ENCODE assay signal across 14 mouse cellular contexts in the genomic region with DNA sequence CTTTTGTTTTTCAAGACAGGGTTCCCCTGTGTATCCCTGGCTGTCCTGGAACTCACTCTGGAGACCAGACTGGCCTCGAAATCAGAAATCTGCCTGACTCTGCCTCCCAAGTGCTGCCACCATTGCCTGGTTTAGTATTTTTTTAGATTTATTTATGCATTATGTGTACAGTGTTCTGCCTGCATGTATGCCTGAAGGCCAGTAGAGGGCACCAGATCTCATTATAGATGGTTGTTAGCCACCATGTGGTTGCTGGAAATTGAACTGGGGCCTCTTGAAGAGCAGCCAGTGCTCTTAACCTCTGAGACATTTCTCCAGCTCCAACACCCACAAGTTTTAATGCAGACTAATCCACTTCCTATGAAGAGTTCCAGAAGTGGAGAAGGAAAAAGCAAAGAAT. TPM values are rescaled to one million over a fixed set of nuclear protein-coding genes. Genes with fewer than 3 reads are reported as not detected.
DNase-seq lines count a peak whose midpoint lies in the region; ATAC-seq and TF ChIP-seq lines count a peak whose summit lies in the region.
"Had no signal": no experiment of that assay in that cellular context is flagged by ENCODE, and none has a peak within 500 bp of the region (broad histone marks: within the 10 kb centered on the region; RNA-seq: fewer than 3 reads in every experiment).

No protein-coding gene starts in this region.

- peak; percentile 61 for DNase-seq in CD4-positive, CD25-positive, alpha-beta regulatory T cell, adult 2 months (ENCODE audit: low read depth, low spot score)
- DNase-seq in layer of hippocampus, adult 2 months (ENCODE audit: low spot score in 2 of 2), result no peak
- no peak for DNase-seq in layer of hippocampus, postnatal 14 days (ENCODE audit: low spot score in 2 of 2)
- DNase-seq in B cell, adult 2 months, result peak; percentile 26 to 29
- DNase-seq in T-cell, adult 2 months (ENCODE audit: low spot score), result peak; percentile 15
- no peak for DNase-seq in lung, adult 2 months
- DNase-seq: cerebellum, adult 2 months; heart, adult 11 months; heart, postnatal 14 days; kidney, postnatal 4 days had no signal

- peak; percentile 63 for TF ChIP-seq CTCF in layer of hippocampus, adult 2 months (conservative IDR thresholded peaks at IDR 0.05)
- no peak for TF ChIP-seq CTCF in lung, adult 2 months (IDR thresholded peaks at IDR 0.05; ENCODE audit: insufficient read depth, low read length)

- no peak overlapping the region for H3K27ac ChIP-seq in layer of hippocampus, adult 2 months
- no peak overlapping the region for H3K27ac ChIP-seq in heart, embryonic 12.5 days (ENCODE audit: poor library complexity, severe bottlenecking)
- H3K27ac ChIP-seq: embryonic facial prominence, embryonic 10.5 days; limb, embryonic 15.5 days had no signal

- H3K9ac ChIP-seq in heart, embryonic 12.5 days, result no peak overlapping the region
- H3K9ac ChIP-seq: limb, embryonic 15.5 days had no signal

- no peak overlapping the region for H3K4me2 ChIP-seq in heart, embryonic 12.5 days
- H3K4me2 ChIP-seq: limb, embryonic 15.5 days had no signal

- H3K36me3 ChIP-seq in heart, embryonic 12.5 days, result no peaks in the 10 kb centered on the region
- H3K36me3 ChIP-seq: embryonic facial prominence, embryonic 10.5 days had no signal

- WGBS in heart, embryonic 12.5 days, result 82% methylated on average over 1 of the region's 1 CpGs
- WGBS in lung, adult 2 months, result 97% methylated on average over 1 of the region's 1 CpGs

- H3K4me1 ChIP-seq in heart, embryonic 12.5 days (replicated peaks), result peaks cover 14% of the 10 kb centered on the region
- H3K4me1 ChIP-seq in lung, adult 2 months (ENCODE audit: control insufficient read depth, insufficient read depth, low read length), result peaks cover 2% of the 10 kb centered on the region; the same call in 1 of the 2 replicates

- no peak for TF ChIP-seq POLR2A in lung, adult 2 months (IDR thresholded peaks at IDR 0.05; ENCODE audit: borderline replicate concordance, extremely low read depth, low read depth, low read length)

- H3K27me3 ChIP-seq in heart, embryonic 12.5 days (replicated peaks), result 0 out of 2 replicates have a peak, but pooled peaks cover 4% of the 10 kb centered on the region
- H3K27me3 ChIP-seq: limb, embryonic 15.5 days had no signal

- H3K9me3 ChIP-seq in heart, embryonic 12.5 days (replicated peaks), result no peaks in the 10 kb centered on the region
- H3K9me3 ChIP-seq: embryonic facial prominence, embryonic 10.5 days; limb, embryonic 15.5 days had no signal

- H3K4me3 ChIP-seq in layer of hippocampus, adult 2 months, result no peak overlapping the region
- H3K4me3 ChIP-seq in heart, embryonic 12.5 days, result no peak overlapping the region
- no peak overlapping the region for H3K4me3 ChIP-seq in lung, adult 2 months (replicated peaks; ENCODE audit: extremely low read depth, low read depth, low read length)
- H3K4me3 ChIP-seq: embryonic facial prominence, embryonic 10.5 days; limb, embryonic 15.5 days had no signal

- ATAC-seq in CD4-positive, CD25-positive, alpha-beta regulatory T cell, adult 4 months, result no peak
- ATAC-seq in heart, embryonic 12.5 days (ENCODE audit: insufficient number of reproducible peaks, low FRiP score), result no peak

RNA-seq across cellular contexts. Expression of gene Clpb, which starts 1.4 kb away (rescaled TPM):
- polyA plus RNA-seq in CD4-positive, CD25-positive, alpha-beta regulatory T cell, adult 4 months (2017; shearing (Covaris generic)), result 10 to 100 TPM in 1 of 2 experiments, 1 to 10 TPM in 1; 9.9 to 14.9 TPM
- 10 to 100 TPM; 53.5 to 55.0 TPM for total RNA-seq in layer of hippocampus, adult 2 months (2021)
- total RNA-seq in layer of hippocampus, postnatal 14 days (2021), result 10 to 100 TPM; 43.7 to 46.5 TPM
- polyA plus RNA-seq in heart, embryonic 12.5 days (2016; fragmentation: Nextera tagmentation; extraction: Ambion mirVana), result 44.8 and 47.8 TPM in 2 replicates
- polyA plus RNA-seq in lung, adult 2 months (2012; rRNA removed), result 11.9 and 15.5 TPM in 2 replicates

Comparison
In these comparisons a context has a peak if more than half of its experiments do, and no peak if none do; other contexts are left out.
1. DNase-seq: peak in CD4-positive, CD25-positive, alpha-beta regulatory T cell, adult 2 months (single experiment), B cell, adult 2 months (2 of 2) and T-cell, adult 2 months (single experiment); none in layer of hippocampus, adult 2 months (0 of 2), layer of hippocampus, postnatal 14 days (0 of 2) and lung, adult 2 months (single experiment).